Mouse (Mus musculus): ENCODE results near the gene Rap2c.

The Rap2c gene

GRCm38 (mm10) chrX:50969907-50970306 lies 47.9 kb downstream of the Rap2c start:
- in situ Hi-C loops (cut with MboI; ENCODE audit: low sequenced_read_pairs) = no loop called here

GRCm38 (mm10) chrX:50968157-50968932 lies 49.5 kb downstream of the Rap2c start:
- in situ Hi-C loops (cut with MboI; ENCODE audit: low sequenced_read_pairs) = no loop called here

- in situ Hi-C loops (cut with MboI; ENCODE audit: low sequenced_read_pairs) = no loop called here
These were observed 52.7 kb downstream of the Rap2c start for GRCm38 (mm10) chrX:50965157-50965556.

GRCm38 (mm10) chrX:50962955-50963354 lies 54.9 kb downstream of the Rap2c start:
- in situ Hi-C loops (cut with MboI; ENCODE audit: low sequenced_read_pairs) = no loop called here

All from CH12F3 (cell line).